In the genomic region with DNA sequence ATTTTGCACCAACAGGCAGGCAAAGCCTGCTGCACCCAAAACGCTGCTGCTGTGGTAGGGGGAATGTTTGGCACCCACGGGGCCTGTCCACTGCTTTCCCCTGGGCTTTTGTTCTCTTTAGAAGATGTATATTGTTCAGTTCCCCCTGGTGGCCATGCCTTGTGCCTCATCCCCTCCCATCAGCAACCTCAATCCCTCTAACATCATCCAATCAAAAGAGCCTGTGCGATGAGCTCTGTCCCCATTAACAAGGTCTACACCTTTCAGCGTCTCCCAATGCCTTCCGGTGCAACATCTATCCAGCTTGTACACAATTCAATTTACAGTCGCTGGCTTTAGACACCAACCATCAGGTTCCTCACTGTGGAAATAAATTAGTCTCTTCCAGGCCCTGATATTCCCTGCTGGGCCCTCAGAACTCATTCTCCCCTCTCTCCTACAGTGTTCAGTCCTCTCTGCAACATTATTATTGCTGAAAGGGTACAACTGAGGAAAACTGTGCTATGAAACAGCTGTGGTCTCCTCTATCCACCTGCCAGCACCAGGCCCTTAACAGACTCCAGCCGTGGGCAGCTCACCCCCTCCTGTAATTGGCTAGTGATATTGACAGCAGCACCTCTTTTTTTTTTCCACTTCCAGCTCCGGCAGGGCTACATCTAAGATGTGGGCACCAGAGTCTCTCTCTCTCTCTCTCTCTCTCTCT, we compare ENCODE assay signal across 14 mouse cellular contexts.
DNase-seq lines count a peak whose midpoint lies in the region; ATAC-seq lines count a peak whose summit lies in the region.
"Had no signal": no experiment of that assay in that cellular context is flagged by ENCODE, and none has a peak within 500 bp of the region (broad histone marks: within the 10 kb centered on the region; RNA-seq: fewer than 3 reads in every experiment).

No protein-coding gene starts in this region.

- H3K36me3 ChIP-seq in forebrain, embryonic 14.5 days (ENCODE audit: control insufficient read depth, insufficient read depth, low read length), result no peaks in the 10 kb centered on the region
- H3K36me3 ChIP-seq in hindbrain, embryonic 16.5 days (ENCODE audit: control insufficient read depth, insufficient read depth, low read length), result no peaks in the 10 kb centered on the region
- no peaks in the 10 kb centered on the region for H3K36me3 ChIP-seq in neural tube, embryonic 13.5 days
- H3K36me3 ChIP-seq: intestine, embryonic 15.5 days; limb, embryonic 12.5 days had no signal

- 35% methylated on average over 8 of the region's 8 CpGs for WGBS in forebrain, embryonic 14.5 days
- WGBS in hindbrain, embryonic 16.5 days, result 25% methylated on average over 8 of the region's 8 CpGs
- 34% methylated on average over 8 of the region's 8 CpGs for WGBS in neural tube, embryonic 13.5 days

- no peaks in the 10 kb centered on the region for H3K4me1 ChIP-seq in forebrain, embryonic 14.5 days (ENCODE audit: control insufficient read depth, insufficient read depth, low read length)
- no peaks in the 10 kb centered on the region for H3K4me1 ChIP-seq in hindbrain, embryonic 16.5 days (ENCODE audit: control insufficient read depth, insufficient read depth, low read depth, low read length)
- H3K4me1 ChIP-seq in neural tube, embryonic 13.5 days (replicated peaks), result peaks cover 7% of the 10 kb centered on the region; the same call in 1 of the 2 replicates
- H3K4me1 ChIP-seq: intestine, embryonic 15.5 days; limb, embryonic 12.5 days had no signal

- no peak overlapping the region for H3K4me3 ChIP-seq in forebrain, embryonic 14.5 days (ENCODE audit: low read depth, low read length)
- H3K4me3 ChIP-seq in hindbrain, embryonic 16.5 days (ENCODE audit: low read length), result no peak overlapping the region
- no peak overlapping the region for H3K4me3 ChIP-seq in neural tube, embryonic 13.5 days
- H3K4me3 ChIP-seq: heart, adult 2 months; intestine, embryonic 15.5 days; limb, embryonic 12.5 days had no signal

- H3K9me3 ChIP-seq in forebrain, embryonic 14.5 days (replicated peaks; ENCODE audit: control insufficient read depth, low read length), result no peaks in the 10 kb centered on the region
- H3K9me3 ChIP-seq in hindbrain, embryonic 16.5 days (ENCODE audit: control insufficient read depth, low read length), result no peaks in the 10 kb centered on the region
- no peaks in the 10 kb centered on the region for H3K9me3 ChIP-seq in neural tube, embryonic 13.5 days
- H3K9me3 ChIP-seq: intestine, embryonic 15.5 days; limb, embryonic 12.5 days had no signal

- H3K27ac ChIP-seq in forebrain, embryonic 14.5 days (ENCODE audit: low read depth, low read length), result no peak overlapping the region
- H3K27ac ChIP-seq in hindbrain, embryonic 16.5 days (ENCODE audit: low read depth, low read length), result no peak overlapping the region
- H3K27ac ChIP-seq in neural tube, embryonic 13.5 days (replicated peaks), result no peak overlapping the region
- H3K27ac ChIP-seq: heart, adult 2 months; intestine, embryonic 15.5 days; limb, embryonic 12.5 days had no signal

- peak; percentile 63; the same call in 1 of the 2 replicates for ATAC-seq in forebrain, embryonic 14.5 days
- ATAC-seq in hindbrain, embryonic 16.5 days, result peak; percentile 72
- ATAC-seq in neural tube, embryonic 13.5 days (ENCODE audit: low read depth), result peak; percentile 69
- ATAC-seq: intestine, embryonic 15.5 days had no signal

- no peak overlapping the region for H3K9ac ChIP-seq in forebrain, embryonic 14.5 days (ENCODE audit: low read length)
- H3K9ac ChIP-seq in hindbrain, embryonic 16.5 days (ENCODE audit: low read depth, low read length), result no peak overlapping the region
- no peak overlapping the region for H3K9ac ChIP-seq in neural tube, embryonic 13.5 days
- H3K9ac ChIP-seq: intestine, embryonic 15.5 days; limb, embryonic 12.5 days had no signal

- DNase-seq in ZHBTc4 (ENCODE audit: low read depth, low spot score), result peak; percentile 15
- peak; percentile 22 for DNase-seq in forebrain, embryonic 14.5 days (ENCODE audit: low spot score)
- no peak for DNase-seq in urinary bladder, postnatal 10 days (ENCODE audit: low spot score)
- no peak for DNase-seq in kidney, postnatal 25 days
- no peak for DNase-seq in lung, postnatal 4 days
- DNase-seq: cerebellum, adult 18-20 months; heart, adult 2 months; heart, postnatal 10 days; kidney, postnatal 4 days; lung, postnatal 36 days had no signal

- no peaks in the 10 kb centered on the region for H3K27me3 ChIP-seq in forebrain, embryonic 14.5 days (replicated peaks; ENCODE audit: control insufficient read depth, insufficient read depth, low read length)
- no peaks in the 10 kb centered on the region for H3K27me3 ChIP-seq in hindbrain, embryonic 16.5 days (replicated peaks; ENCODE audit: control insufficient read depth, insufficient read depth, low read length)
- no peaks in the 10 kb centered on the region for H3K27me3 ChIP-seq in neural tube, embryonic 13.5 days
- H3K27me3 ChIP-seq: intestine, embryonic 15.5 days; limb, embryonic 12.5 days had no signal

- H3K4me2 ChIP-seq in forebrain, embryonic 14.5 days (ENCODE audit: low read length), result no peak overlapping the region
- no peak overlapping the region for H3K4me2 ChIP-seq in hindbrain, embryonic 16.5 days (ENCODE audit: low read length)
- no peak overlapping the region for H3K4me2 ChIP-seq in neural tube, embryonic 13.5 days
- H3K4me2 ChIP-seq: intestine, embryonic 15.5 days; limb, embryonic 12.5 days had no signal

Comparison
In these comparisons a context has a peak if more than half of its experiments do, and no peak if none do; other contexts are left out.
1. DNase-seq: peak in ZHBTc4 (single experiment) and forebrain, embryonic 14.5 days (single experiment); none in urinary bladder, postnatal 10 days (single experiment), kidney, postnatal 25 days (0 of 2) and lung, postnatal 4 days (0 of 2).
2. Peak in every context shown above with its lines, with median percentiles within 50 percentile points of each other: ATAC-seq.